Mouse (Mus musculus) cerebellum, adult 2 months (tissue): ENCODE measurements around the gene Brms1.

Experiments used
- CTCF ChIP-seq: fragments of 200-500 bp; IDR thresholded peaks from 2 replicates; pipeline ENCODE4 v1.5.1; 2011; ENCODE audit warnings: low read depth, mild to moderate bottlenecking, control low read depth, low read length, moderate library complexity, borderline replicate concordance; ENCODE audit not compliant: insufficient read depth
- POLR2A ChIP-seq: fragments of 200-500 bp; IDR thresholded peaks from 2 replicates; pipeline ENCODE4 v1.6.1; 2011; ENCODE audit warnings: low read length, control low read depth, borderline replicate concordance; ENCODE audit not compliant: insufficient read depth

DNA sequence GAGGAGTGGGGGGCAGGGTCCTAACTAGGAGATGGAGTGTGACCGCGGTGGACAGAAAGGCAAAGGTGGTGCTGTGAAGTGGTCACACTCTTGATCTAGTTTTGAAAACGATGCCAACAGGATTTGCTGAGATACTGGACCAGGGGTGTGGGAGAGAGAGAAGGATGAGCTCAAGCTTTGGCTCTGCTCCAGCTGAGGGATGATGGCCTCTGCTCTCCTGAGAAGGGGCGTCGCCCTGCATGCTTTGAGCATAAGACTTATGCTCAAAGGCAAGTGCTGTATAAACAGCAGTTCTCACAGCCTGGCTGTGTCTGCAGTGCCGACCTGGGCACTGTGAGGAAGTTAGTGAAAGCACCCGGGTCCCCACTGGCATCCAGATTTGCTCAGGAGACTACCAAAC, 23.9 kb downstream of the Brms1 start:
- no peak for TF ChIP-seq CTCF
- no peak for TF ChIP-seq POLR2A
